Mouse (Mus musculus) ovary, adult 18-20 months (tissue): Measurements from ENCODE around the gene Fbxo11.
"Not testable (repeated sequence)": the region's sequence is repeated elsewhere in the genome, so short reads cannot be mapped to it uniquely, and the experiment has no call there.

Source experiments
- DNase-seq: peaks from one replicate; pipeline ENCODE4 v3.0.0; 2022; ENCODE audit warnings: low spot score, mixed read lengths

Gene Fbxo11

DNA sequence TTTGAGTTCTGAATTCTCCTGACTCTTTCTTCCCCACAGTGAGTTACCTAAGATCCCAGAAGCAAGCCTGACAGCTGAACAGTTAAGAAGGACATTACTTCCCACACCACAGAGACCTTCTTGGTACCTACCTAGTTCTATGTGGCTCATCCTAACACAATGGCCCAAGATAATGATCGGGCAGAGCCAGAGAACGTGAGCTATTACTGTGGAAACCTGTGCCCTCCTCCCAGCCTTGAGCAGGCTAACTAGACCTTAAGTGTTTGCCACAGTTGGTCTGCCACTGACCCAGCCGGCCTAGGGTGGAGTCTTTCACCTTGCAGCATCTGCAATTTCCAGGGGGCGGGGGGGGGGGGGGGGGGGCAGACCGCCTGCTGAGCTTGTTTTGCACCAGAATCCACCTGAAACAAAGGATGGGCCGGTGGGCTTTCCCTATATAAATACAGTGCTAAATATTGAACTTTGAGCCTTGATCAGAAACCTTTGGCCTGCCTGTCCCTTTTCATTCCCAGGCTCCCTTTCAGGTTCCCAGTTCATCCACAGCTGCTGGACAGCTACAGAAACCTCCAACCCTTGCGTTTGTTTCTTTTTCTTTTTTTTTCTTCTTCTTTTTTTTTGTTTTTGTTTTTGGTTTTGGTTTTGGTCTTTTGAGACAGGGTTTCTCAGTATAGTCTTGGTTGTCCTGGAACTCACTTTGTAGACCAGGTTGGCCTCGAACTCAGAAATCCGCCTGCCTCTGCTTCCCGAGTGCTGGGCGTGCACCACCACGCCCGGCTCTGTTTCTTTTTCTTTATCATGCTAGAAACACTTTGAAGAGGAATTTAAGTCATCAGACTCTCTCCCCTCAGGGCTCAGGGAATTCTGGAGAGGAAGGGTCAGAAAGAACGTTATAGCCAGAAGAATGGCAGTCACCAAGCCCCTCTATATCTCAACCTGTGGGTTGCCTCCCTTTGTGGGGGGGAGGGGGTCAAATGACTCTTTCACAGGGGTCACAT is 101.7 kb downstream of the Fbxo11 start:
- DNase-seq, result no peak

DNA sequence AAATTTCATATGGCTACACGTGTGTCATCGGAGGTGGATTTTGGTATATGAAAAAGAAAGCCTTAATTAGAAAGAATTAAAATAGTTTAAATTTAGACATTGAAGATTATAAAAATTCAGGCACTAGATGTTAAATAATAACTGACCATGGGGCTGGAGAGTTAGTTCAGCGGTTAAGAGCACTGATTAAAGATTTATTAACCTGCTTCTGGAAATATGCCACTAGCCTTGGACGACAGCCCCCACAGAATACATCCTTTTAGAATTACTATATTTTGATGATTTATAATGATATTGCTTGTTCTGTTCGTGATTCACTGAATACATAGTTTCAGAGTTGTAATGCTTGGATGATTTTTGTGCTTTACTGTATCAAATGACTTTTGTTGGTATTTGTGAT is 105.2 kb downstream of the Fbxo11 start:
- DNase-seq, result not testable (repeated sequence)

DNA sequence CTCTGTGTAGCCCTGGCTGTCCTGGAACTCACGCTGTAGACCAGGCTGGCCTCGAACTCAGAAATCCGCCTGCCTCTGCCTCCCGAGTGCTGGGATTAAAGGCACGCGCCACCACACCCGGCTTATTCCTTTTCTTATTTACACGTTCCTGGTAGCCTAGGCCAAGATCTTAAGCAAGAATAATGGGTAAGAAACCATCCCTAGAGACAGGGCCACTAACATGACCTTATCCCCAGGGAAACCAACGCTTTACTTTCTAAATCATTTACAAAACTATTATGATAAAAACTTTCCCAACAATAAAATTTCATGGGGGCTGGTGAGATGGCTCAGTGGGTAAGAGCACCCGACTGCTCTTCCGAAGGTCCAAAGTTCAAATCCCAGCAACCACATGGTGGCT is 105.7 kb downstream of the Fbxo11 start:
- not testable (repeated sequence) for DNase-seq

DNA sequence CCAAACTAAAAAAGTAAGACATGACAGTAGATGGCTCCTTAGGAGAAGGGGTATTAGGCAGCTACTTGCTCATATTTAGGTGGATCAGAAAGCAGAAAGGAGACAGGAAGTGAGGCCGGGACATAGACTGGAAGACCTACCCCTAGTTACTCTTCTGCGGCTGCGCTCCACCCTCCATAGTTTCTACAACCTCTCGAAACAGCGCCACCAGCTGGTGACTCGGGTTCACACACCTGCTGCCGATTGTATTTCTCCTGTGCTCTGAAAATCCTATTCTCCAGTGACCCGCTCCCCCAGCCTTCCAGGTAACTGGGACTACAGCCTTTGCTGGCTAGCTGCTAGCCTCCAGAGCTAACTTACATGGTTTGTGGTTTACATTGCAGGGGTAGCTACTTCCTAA is 106.8 kb downstream of the Fbxo11 start:
- DNase-seq, result no peak

DNA sequence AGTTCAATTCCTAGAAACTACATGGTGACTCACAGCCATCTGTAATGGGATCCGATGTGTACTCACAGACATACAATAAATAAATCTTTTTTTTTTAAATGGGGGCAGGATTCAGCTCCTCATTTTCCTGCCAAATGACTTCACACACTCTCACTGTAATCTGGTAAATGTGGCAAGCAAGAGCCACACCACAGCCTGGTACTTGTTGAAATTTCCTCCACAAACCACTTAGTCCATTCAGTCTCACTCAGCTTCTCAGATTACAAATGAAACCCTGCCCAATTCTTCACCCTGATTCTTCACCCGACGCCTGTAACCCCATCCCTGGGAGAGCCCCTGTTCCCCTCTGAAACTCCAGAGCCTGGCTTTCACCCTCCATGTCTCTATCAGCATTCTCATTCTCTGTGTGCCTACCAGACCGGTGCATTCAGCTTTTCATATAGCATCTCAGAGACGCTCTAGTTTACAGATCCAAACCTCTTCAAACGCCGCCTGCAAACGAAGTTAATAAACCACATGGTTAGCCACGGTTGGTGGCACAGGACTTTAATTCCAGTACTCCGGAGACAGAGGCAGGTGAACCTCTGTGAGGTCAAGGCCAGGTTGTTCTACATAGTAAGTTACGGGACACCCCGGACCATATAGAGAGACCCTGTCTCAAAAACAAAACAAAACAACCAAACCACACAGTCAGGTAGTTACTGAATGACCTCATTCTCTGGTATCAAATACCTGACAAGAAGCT is 107.8 kb downstream of the Fbxo11 start:
- no peak for DNase-seq

DNA sequence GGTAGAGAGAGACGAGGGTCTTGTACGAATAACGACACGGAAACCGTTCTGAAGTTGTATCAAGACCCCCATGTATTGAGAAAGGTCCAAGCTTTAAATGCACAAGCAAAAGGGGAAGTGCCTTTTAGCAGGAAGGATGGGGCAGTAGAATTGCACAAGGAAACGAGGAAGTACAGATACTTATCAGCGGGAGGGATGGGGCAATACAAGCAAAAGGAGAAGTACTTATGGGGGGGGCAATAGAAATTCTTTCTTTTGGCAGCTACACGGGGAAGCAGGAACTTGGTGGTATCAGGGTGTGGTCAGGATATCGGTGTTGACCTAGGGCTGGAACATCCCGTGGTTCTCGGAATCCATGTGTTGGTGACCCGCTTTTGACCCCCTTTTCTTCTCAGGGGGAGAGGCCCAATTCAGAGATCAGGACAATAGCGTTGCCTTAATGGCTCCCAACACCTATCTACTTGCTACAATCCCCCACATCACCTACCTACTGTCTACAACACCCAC is 110.4 kb downstream of the Fbxo11 start:
- not testable (repeated sequence) for DNase-seq

DNA sequence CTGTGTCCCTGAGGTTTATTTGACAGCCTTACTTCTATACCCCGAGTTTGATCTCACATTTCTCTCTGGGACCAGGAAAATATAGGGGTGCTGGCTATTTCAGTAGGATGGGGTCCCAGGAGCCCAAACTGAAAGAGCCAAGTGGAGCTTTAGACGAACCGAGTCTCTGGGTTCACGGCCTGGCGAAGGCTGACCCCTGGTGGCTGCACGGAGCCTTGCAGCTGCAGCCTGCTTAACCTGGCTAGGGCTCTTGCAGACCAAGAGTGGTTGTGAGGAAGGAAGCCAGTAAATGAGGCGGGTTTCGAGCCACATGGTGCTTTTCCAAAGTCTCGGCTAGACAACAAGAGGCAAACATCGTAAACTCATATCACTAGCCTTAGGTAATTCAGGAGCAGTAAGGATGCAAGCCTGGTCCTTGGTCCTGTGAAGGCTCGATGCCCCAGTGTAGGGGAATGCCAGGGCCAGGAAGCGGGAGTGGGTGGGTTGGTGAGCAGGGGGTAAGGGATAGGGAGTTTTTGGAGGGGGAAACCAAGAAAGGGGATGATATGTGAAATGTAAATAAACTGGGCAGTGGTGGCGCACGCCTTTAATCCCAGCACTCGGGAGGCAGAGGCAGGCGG is 116.0 kb downstream of the Fbxo11 start:
- DNase-seq, result peak; percentile 28
